Mouse (Mus musculus) layer of hippocampus, adult 2 months (tissue): Measurements from ENCODE around the gene Pole4. TPM values are rescaled to one million over a fixed set of nuclear protein-coding genes. Genes with fewer than 3 reads are reported as not detected.
"Not testable (repeated sequence)": the region's sequence is repeated elsewhere in the genome, so short reads cannot be mapped to it uniquely, and the experiment has no call there.

Source experiments
- DNase-seq, 2 experiments: peaks; one replicate each; pipeline ENCODE4 v3.0.0; 2022; ENCODE audit warnings: low spot score in 2 of 2
- H3K27ac ChIP-seq: fragments of 200-600 bp; 2 replicates; pipeline ENCODE4 v1.8.1; 2022
- H3K4me3 ChIP-seq: fragments of 200-600 bp; 2 replicates; pipeline ENCODE4 v1.8.1; 2022; ENCODE audit warnings: mild to moderate bottlenecking
- CTCF ChIP-seq: fragments of 200-600 bp; conservative IDR thresholded peaks from 2 replicates; pipeline ENCODE4 v1.8.1; 2022; ENCODE audit warnings: antibody characterized with exemption, mild to moderate bottlenecking, moderate library complexity
- total RNA-seq, 2 experiments: library from RNA; stranded (reverse); gene quantifications; 2 replicates each; pipeline ENCODE4 v1.2.3; 2021

The Pole4 gene
- total RNA-seq, 2 experiments from 2014 or later, result 36.4 to 36.7 TPM

GRCm38 (mm10) chr6:82703710-82704109 is 1.5 kb downstream of the Pole4 start:
- DNase-seq, result no peak
- Histone ChIP-seq H3K27ac (no peak overlapping the region), H3K4me3 (no peak overlapping the region)
- TF ChIP-seq CTCF, result no peak

DNA sequence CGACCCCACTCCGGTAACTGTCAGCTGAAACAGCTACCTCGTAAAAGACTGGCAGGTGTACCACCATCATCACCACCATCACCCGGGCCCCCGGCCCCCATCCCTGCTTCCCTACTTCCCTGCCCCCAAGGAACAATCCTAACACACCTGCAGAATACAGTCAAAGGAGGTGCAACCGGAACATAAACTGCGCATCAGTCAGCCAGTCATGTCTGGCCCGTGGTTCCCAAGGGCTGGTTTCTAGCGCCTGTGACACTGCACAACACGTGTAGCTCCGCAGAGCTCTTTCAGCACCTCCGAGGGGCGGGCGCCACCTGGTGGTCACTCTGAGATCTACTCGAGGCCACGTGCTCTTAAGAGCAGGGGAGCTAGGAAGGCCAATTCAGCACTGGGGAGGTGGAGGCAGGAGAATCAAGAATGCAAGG is 2.6 kb downstream of the Pole4 start:
- peak; percentile 82 to 95 for DNase-seq
- TF ChIP-seq CTCF, result peak; percentile 94
- no peak overlapping the region for H3K4me3 ChIP-seq
- no peak overlapping the region for H3K27ac ChIP-seq

GRCm38 (mm10) chr6:82701296-82701695 is 3.9 kb downstream of the Pole4 start:
- no peak for TF ChIP-seq CTCF
- Histone ChIP-seq H3K27ac (no peak overlapping the region), H3K4me3 (no peak overlapping the region)
- no peak for DNase-seq

- H3K4me3 ChIP-seq, result no peak overlapping the region
- H3K27ac ChIP-seq, result no peak overlapping the region
- no peak for DNase-seq
- TF ChIP-seq CTCF, result no peak
These were observed 5.3 kb downstream of the Pole4 start for GRCm38 (mm10) chr6:82699831-82700230.

DNA sequence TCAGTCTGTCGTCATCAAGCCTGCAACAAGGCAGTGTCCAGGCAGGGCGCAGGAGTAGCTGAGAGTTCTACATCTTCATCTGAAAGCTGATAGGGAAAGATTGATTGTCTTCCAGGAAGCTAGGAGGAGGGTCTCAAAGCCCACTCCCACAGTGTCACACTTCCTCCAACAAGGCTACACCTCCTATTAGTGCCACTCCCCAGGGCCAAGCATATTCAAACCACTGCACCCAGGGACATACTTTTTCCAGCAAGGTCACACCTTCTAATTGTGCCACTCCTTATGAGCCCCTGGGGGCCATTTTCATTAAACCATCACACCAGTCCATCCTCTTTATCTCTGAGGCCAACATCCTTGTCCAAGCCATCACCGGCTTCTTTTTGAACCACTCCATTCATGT is 8.4 kb downstream of the Pole4 start:
- TF ChIP-seq CTCF, result no peak
- no peak overlapping the region for H3K4me3 ChIP-seq
- no peak overlapping the region for H3K27ac ChIP-seq
- DNase-seq, result no peak

- no peak overlapping the region for H3K27ac ChIP-seq
- H3K4me3 ChIP-seq, result no peak overlapping the region; the same call in 1 of the 2 replicates
- no peak for DNase-seq
- TF ChIP-seq CTCF, result no peak
These were observed 10.5 kb downstream of the Pole4 start for GRCm38 (mm10) chr6:82694668-82695067.

- no peak for DNase-seq
- TF ChIP-seq CTCF, result no peak
- no peak overlapping the region for H3K27ac ChIP-seq
- H3K4me3 ChIP-seq, result no peak overlapping the region
These were observed 15.7 kb downstream of the Pole4 start for GRCm38 (mm10) chr6:82689474-82689873.

DNA sequence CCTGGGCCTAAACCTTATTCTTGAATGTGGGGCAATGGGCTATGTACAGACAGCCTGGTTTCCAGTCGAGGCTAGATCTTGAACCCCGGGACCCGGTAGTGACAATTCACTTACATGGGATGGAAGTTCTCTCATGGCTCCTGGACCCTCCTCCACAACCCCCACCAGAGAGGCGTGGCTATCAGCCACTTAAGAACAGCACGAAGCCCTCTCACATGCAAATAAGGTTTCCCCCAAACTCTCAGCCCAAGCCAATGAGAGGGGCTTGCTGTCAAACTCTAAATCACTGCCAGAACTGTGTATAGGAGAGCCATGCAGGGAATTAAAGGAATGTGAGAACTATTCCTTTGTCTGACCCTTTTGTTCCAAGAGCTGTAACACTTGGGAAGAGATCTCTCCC is 16.6 kb downstream of the Pole4 start:
- not testable (repeated sequence) for H3K4me3 ChIP-seq, H3K27ac ChIP-seq, DNase-seq

DNA sequence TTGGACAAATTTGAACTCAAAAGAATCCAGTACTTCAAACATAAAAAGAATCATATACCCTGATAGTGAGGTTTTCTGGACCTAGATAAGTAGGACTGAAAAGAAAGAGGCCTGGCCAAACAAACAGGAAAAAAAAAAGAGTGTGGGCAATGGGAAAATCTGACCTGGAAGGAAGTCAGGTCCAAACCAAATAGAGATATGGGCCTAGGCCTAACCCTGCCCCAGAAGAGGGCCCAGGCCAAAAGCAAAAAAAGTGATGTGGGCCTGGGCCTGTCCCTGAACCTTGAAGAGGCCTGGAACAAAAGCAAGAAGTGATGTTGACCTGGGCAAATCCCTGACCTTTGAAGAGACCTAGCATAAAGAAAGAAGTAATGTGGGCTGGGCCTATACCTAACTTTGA is 21.0 kb downstream of the Pole4 start:
- DNase-seq, result no peak
- no peak overlapping the region for H3K4me3 ChIP-seq
- no peak overlapping the region for H3K27ac ChIP-seq
- TF ChIP-seq CTCF, result no peak

GRCm38 (mm10) chr6:82679286-82679685 is 25.9 kb downstream of the Pole4 start:
- not testable (repeated sequence) for DNase-seq, H3K4me3 ChIP-seq, H3K27ac ChIP-seq

- H3K4me3 ChIP-seq, H3K27ac ChIP-seq, DNase-seq: not testable (repeated sequence)
- TF ChIP-seq CTCF, result 0 out of 2 replicates have a peak, but pooled peaks have one; percentile 13
These were observed 27.5 kb downstream of the Pole4 start for GRCm38 (mm10) chr6:82677629-82678028.

GRCm38 (mm10) chr6:82666480-82666879 is 38.7 kb downstream of the Pole4 start:
- Histone ChIP-seq H3K4me3 (no peak overlapping the region), H3K27ac (no peak overlapping the region)
- no peak for DNase-seq
- TF ChIP-seq CTCF, result no peak

- peak overlapping the region; percentile 93 for H3K27ac ChIP-seq
These were observed 52.0 kb downstream of the Pole4 start for GRCm38 (mm10) chr6:82653169-82653525.

GRCm38 (mm10) chr6:82652521-82653168 is 52.5 kb downstream of the Pole4 start:
- peak; percentile 42 for TF ChIP-seq CTCF
- Histone ChIP-seq H3K27ac (peak overlapping the region; percentile 93), H3K4me3 (peak overlapping the region; percentile 88)
- DNase-seq, result peak; percentile 87 to 90

More at GRCm38 (mm10) chr6:82653169-82653525, 52.0 kb downstream of the Pole4 start:
- DNase-seq, result no peak
- TF ChIP-seq CTCF, result no peak; the same call in 1 of the 2 replicates
- peak overlapping the region; percentile 88 for H3K4me3 ChIP-seq

DNA sequence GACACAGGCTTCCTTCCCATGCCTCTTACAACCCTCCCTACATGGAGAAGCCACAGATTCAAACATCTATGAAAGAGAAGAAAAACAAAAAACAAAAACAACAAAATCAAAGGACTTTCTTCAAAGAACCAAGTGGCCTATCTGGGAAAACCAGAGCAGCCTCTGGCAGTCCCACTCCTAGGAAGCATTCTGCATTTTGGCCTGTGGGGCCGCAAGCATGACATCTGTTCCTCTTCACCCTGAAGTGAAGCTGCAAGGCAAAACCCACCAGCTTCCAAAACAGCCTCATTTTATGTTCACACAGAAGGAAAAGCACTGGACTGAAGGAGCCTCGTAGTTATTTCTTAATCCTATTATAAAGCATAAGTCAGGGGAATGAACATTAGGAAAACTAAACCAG is 56.1 kb downstream of the Pole4 start:
- Histone ChIP-seq H3K27ac (no peak overlapping the region), H3K4me3 (no peak overlapping the region)
- DNase-seq, result no peak
- no peak for TF ChIP-seq CTCF
